14 mouse cellular contexts compared by ENCODE assay signal in the genomic region with DNA sequence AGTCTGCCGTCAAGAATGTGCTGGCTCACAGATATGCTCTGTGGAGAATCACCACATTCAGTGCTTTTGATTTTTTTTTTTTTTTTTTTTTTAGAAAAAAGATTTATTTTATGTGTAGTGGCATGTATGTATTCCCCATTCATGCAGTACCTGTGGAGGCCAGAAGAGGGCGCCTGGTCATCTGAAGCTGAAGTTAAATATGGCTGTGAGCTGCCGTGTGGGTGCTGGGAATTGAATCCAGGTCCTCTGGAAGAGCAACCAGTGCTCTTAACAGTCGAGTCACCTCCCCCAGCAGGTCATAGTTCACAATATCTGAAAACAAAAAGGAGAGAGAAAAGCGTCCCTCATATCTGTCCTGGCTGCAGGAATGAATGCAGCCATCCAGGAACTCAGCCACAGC. TPM values are rescaled to one million over a fixed set of nuclear protein-coding genes. Genes with fewer than 3 reads are reported as not detected.
A peak's percentile ranks its signal among the peaks of the same experiment; 100 is the strongest.
DNase-seq lines count a peak whose midpoint lies in the region; ATAC-seq and TF ChIP-seq lines count a peak whose summit lies in the region.
"Had no signal": no experiment of that assay in that cellular context is flagged by ENCODE, and none has a peak within 500 bp of the region (broad histone marks: within the 10 kb centered on the region; RNA-seq: fewer than 3 reads in every experiment).

No protein-coding gene starts in this region.

- no peak overlapping the region for H3K9ac ChIP-seq in neural tube, embryonic 15.5 days (replicated peaks)
- H3K9ac ChIP-seq: liver, embryonic 13.5 days; midbrain, embryonic 15.5 days had no signal

- H3K4me2 ChIP-seq in neural tube, embryonic 15.5 days, result no peak overlapping the region
- H3K4me2 ChIP-seq: liver, embryonic 13.5 days; midbrain, embryonic 15.5 days had no signal

- no peaks in the 10 kb centered on the region for H3K4me1 ChIP-seq in lung, adult 2 months (ENCODE audit: control insufficient read depth, insufficient read depth, low read length)
- no peaks in the 10 kb centered on the region for H3K4me1 ChIP-seq in neural tube, embryonic 15.5 days
- no peaks in the 10 kb centered on the region for H3K4me1 ChIP-seq in forebrain, embryonic 10.5 days
- H3K4me1 ChIP-seq: midbrain, embryonic 15.5 days had no signal

- no peak overlapping the region for H3K4me3 ChIP-seq in gastrocnemius, adult 2 months
- no peak overlapping the region for H3K4me3 ChIP-seq in lung, adult 2 months (replicated peaks; ENCODE audit: extremely low read depth, low read depth, low read length)
- H3K4me3 ChIP-seq in neural tube, embryonic 15.5 days (replicated peaks), result no peak overlapping the region
- H3K4me3 ChIP-seq in forebrain, embryonic 10.5 days, result no peak overlapping the region
- H3K4me3 ChIP-seq: liver, embryonic 13.5 days; midbrain, embryonic 15.5 days had no signal

- DNase-seq in gastrocnemius, adult 2 months, result no peak
- DNase-seq in gastrocnemius, postnatal 36 days, result no peak
- DNase-seq in lung, postnatal 36 days, result peak; percentile 22
- no peak for DNase-seq in lung, adult 2 months
- DNase-seq in T-cell, adult 2 months (ENCODE audit: low spot score), result peak; percentile 20
- peak; percentile 51 for DNase-seq in thymus, postnatal 25 days
- DNase-seq in forebrain, embryonic 10.5 days (ENCODE audit: extremely low spot score, low spot score), result no peak
- DNase-seq: adrenal gland, postnatal 36 days; heart, postnatal 14 days; kidney, adult 18-20 months; liver, embryonic 13.5 days; spleen, adult 18-20 months had no signal

- WGBS in lung, adult 2 months, result 78% methylated on average over 5 of the region's 5 CpGs
- 77% methylated on average over 5 of the region's 5 CpGs for WGBS in neural tube, embryonic 15.5 days
- 80% methylated on average over 5 of the region's 5 CpGs for WGBS in forebrain, embryonic 10.5 days

- no peak for ATAC-seq in neural tube, embryonic 15.5 days (ENCODE audit: low FRiP score)
- ATAC-seq: midbrain, embryonic 15.5 days had no signal

- no peak for TF ChIP-seq POLR2A in lung, adult 2 months (IDR thresholded peaks at IDR 0.05; ENCODE audit: borderline replicate concordance, extremely low read depth, low read depth, low read length)

- no peak overlapping the region for H3K27ac ChIP-seq in gastrocnemius, adult 2 months
- no peak overlapping the region for H3K27ac ChIP-seq in neural tube, embryonic 15.5 days (replicated peaks)
- no peak overlapping the region for H3K27ac ChIP-seq in forebrain, embryonic 10.5 days
- H3K27ac ChIP-seq: liver, embryonic 13.5 days; midbrain, embryonic 15.5 days had no signal

- no peaks in the 10 kb centered on the region; the same call in 1 of the 2 replicates for H3K9me3 ChIP-seq in neural tube, embryonic 15.5 days (replicated peaks)
- H3K9me3 ChIP-seq in forebrain, embryonic 10.5 days, result peaks cover 8% of the 10 kb centered on the region; the same call in 1 of the 2 replicates
- H3K9me3 ChIP-seq: liver, embryonic 13.5 days; midbrain, embryonic 15.5 days had no signal

- TF ChIP-seq CTCF in gastrocnemius, adult 2 months (IDR thresholded peaks at IDR 0.05), result peak; percentile 47
- no peak; the same call in 1 of the 2 replicates for TF ChIP-seq CTCF in lung, adult 2 months (IDR thresholded peaks at IDR 0.05; ENCODE audit: insufficient read depth, low read length)

- 0 out of 2 replicates have a peak, but pooled peaks cover 2% of the 10 kb centered on the region for H3K27me3 ChIP-seq in neural tube, embryonic 15.5 days (replicated peaks)
- H3K27me3 ChIP-seq in forebrain, embryonic 10.5 days (ENCODE audit: poor library complexity, severe bottlenecking), result peaks cover 5% of the 10 kb centered on the region; the same call in 1 of the 2 replicates
- H3K27me3 ChIP-seq: liver, embryonic 13.5 days; midbrain, embryonic 15.5 days had no signal

- no peaks in the 10 kb centered on the region for H3K36me3 ChIP-seq in neural tube, embryonic 15.5 days
- H3K36me3 ChIP-seq in forebrain, embryonic 10.5 days (replicated peaks), result no peaks in the 10 kb centered on the region
- H3K36me3 ChIP-seq: liver, embryonic 13.5 days; midbrain, embryonic 15.5 days had no signal

- intact Hi-C loops in gastrocnemius, adult 2 months (cut with DNase I), result loop anchor here (5.0 kb wide), 1 partner anchor 42 kb away; no protein-coding TSS in a partner anchor
- intact Hi-C loops in gastrocnemius, postnatal 36 days (cut with DNase I), result loop anchor here (2.0 kb wide), 1 partner anchor 45 kb away; no protein-coding TSS in a partner anchor

RNA-seq across cellular contexts. Expression of a gene that starts 11.0 kb away (rescaled TPM):
- total RNA-seq in gastrocnemius, adult 2 months (2021), result under 1 TPM; 0.18 to 0.28 TPM
- total RNA-seq in gastrocnemius, postnatal 36 days (2021), result under 1 TPM; 0.18 to 0.35 TPM
- 9.2 and 13.9 TPM in 2 replicates for polyA plus RNA-seq in lung, adult 2 months (2012; rRNA removed)
- polyA plus RNA-seq in neural tube, embryonic 15.5 days (2015; fragmentation: Nextera tagmentation; extraction: Ambion mirVana), result 1.1 and 2.3 TPM in 2 replicates
- polyA plus RNA-seq in forebrain, embryonic 10.5 days (2016; fragmentation: Nextera tagmentation; extraction: Ambion mirVana), result 0.97 and 1.2 TPM in 2 replicates

RNA-seq across cellular contexts. Expression of a gene that starts 53.5 kb away (rescaled TPM):
- 10 to 100 TPM; 64.1 to 69.2 TPM for total RNA-seq in gastrocnemius, adult 2 months (2021)
- total RNA-seq in gastrocnemius, postnatal 36 days (2021), result 10 to 100 TPM; 57.5 to 69.3 TPM
- 85.2 and 110 TPM in 2 replicates for polyA plus RNA-seq in lung, adult 2 months (2012; rRNA removed)
- polyA plus RNA-seq in neural tube, embryonic 15.5 days (2015; fragmentation: Nextera tagmentation; extraction: Ambion mirVana), result 244 and 272 TPM in 2 replicates
- 554 and 558 TPM in 2 replicates for polyA plus RNA-seq in forebrain, embryonic 10.5 days (2016; fragmentation: Nextera tagmentation; extraction: Ambion mirVana)

Comparison
In these comparisons a context has a peak if more than half of its experiments do, and no peak if none do; other contexts are left out.
1. DNase-seq: peak in lung, postnatal 36 days (single experiment), T-cell, adult 2 months (single experiment) and thymus, postnatal 25 days (single experiment); none in gastrocnemius, adult 2 months (single experiment), gastrocnemius, postnatal 36 days (0 of 2), lung, adult 2 months (single experiment) and forebrain, embryonic 10.5 days (single experiment).